Mouse (Mus musculus) lung, adult 18-20 months (tissue): ENCODE data around the gene Cd300lf.

Experiments used
- DNase-seq, 2 experiments: peaks; one replicate each; pipeline ENCODE4 v3.0.0; 2022; ENCODE audit warnings: mixed read lengths in 2 of 2

The Cd300lf gene

GRCm38 (mm10) chr11:115160016-115160797 lies 26.4 kb upstream of the Cd300lf start:
- peak; percentile 90 to 94 for DNase-seq

GRCm38 (mm10) chr11:115157933-115158719 lies 24.3 kb upstream of the Cd300lf start:
- DNase-seq = no peak

- DNase-seq = no peak
Measured at GRCm38 (mm10) chr11:115155053-115155634, 21.4 kb upstream of the Cd300lf start.

- DNase-seq = peak; percentile 82 to 85
Measured at GRCm38 (mm10) chr11:115153699-115154292, 20.0 kb upstream of the Cd300lf start.

- no peak for DNase-seq
Measured at GRCm38 (mm10) chr11:115153088-115153487, 19.3 kb upstream of the Cd300lf start.

- peak; percentile 64 to 65 for DNase-seq
Measured at GRCm38 (mm10) chr11:115151755-115152429, 18.1 kb upstream of the Cd300lf start.

GRCm38 (mm10) chr11:115150741-115151254 lies 17.0 kb upstream of the Cd300lf start:
- DNase-seq = no peak

- no peak for DNase-seq
Measured at GRCm38 (mm10) chr11:115147813-115148212, 14.0 kb upstream of the Cd300lf start.

- DNase-seq = no peak
Measured at GRCm38 (mm10) chr11:115141970-115142369, 8.2 kb upstream of the Cd300lf start.

- no peak for DNase-seq
Measured at GRCm38 (mm10) chr11:115138597-115139262, 4.9 kb upstream of the Cd300lf start.

GRCm38 (mm10) chr11:115131768-115132381 lies 1.9 kb downstream of the Cd300lf start:
- DNase-seq = no peak

- no peak for DNase-seq
Measured at GRCm38 (mm10) chr11:115129508-115130126, 4.2 kb downstream of the Cd300lf start.

- DNase-seq = no peak
Measured at GRCm38 (mm10) chr11:115128483-115128882, 5.3 kb downstream of the Cd300lf start.

- peak; percentile 22 to 28 for DNase-seq
Measured at GRCm38 (mm10) chr11:115119409-115119808, 14.4 kb downstream of the Cd300lf start.

- no peak for DNase-seq
Measured at GRCm38 (mm10) chr11:115112196-115112595, 21.6 kb downstream of the Cd300lf start.

GRCm38 (mm10) chr11:115110271-115110670 lies 23.5 kb downstream of the Cd300lf start:
- DNase-seq = no peak

GRCm38 (mm10) chr11:115108176-115108575 lies 25.6 kb downstream of the Cd300lf start:
- DNase-seq = no peak

GRCm38 (mm10) chr11:115107403-115107916 lies 26.3 kb downstream of the Cd300lf start:
- DNase-seq = no peak

- DNase-seq = no peak
Measured at GRCm38 (mm10) chr11:115106638-115107037, 27.2 kb downstream of the Cd300lf start.

- no peak for DNase-seq
Measured at GRCm38 (mm10) chr11:115104769-115105563, 28.8 kb downstream of the Cd300lf start.
